Mouse (Mus musculus) lung, postnatal 0 days (tissue): ENCODE results near the gene Ago3. TPM values are rescaled to one million over a fixed set of nuclear protein-coding genes. Genes with fewer than 3 reads are reported as not detected.

ENCODE experiments used
- ATAC-seq: fragments of 200-750 bp; cut with Nextera tagmentation; 2 replicates; pipeline ENCODE4 v1.8.0; 2017; ENCODE audit warnings: moderate library complexity
- DNase-seq: peaks from one replicate; pipeline ENCODE4 v3.0.0-alpha.2; 2016; ENCODE audit warnings: low spot score
- H3K27ac ChIP-seq: fragments of 300-500 bp; sonication (generic); 2 replicates; pipeline ENCODE4 v1.5.1; 2014; ENCODE audit warnings: antibody characterized with exemption, mild to moderate bottlenecking, low read length, mixed read lengths
- H3K27me3 ChIP-seq: fragments of 300-500 bp; sonication (generic); replicated peaks from 2 replicates; pipeline ENCODE4 v1.6.1; 2014; ENCODE audit warnings: low read length, mixed read lengths; ENCODE audit not compliant: insufficient read depth
- H3K36me3 ChIP-seq: fragments of 300-500 bp; sonication (generic); 2 replicates; pipeline ENCODE4 v1.6.1; 2014; ENCODE audit warnings: low read length, mixed read lengths; ENCODE audit not compliant: insufficient read depth
- H3K4me1 ChIP-seq: fragments of 300-500 bp; sonication (generic); 2 replicates; pipeline ENCODE4 v1.6.1; 2014; ENCODE audit warnings: antibody characterized with exemption, low read depth, low read length, mixed read lengths; ENCODE audit not compliant: insufficient read depth
- H3K4me2 ChIP-seq: fragments of 300-500 bp; sonication (generic); replicated peaks from 2 replicates; pipeline ENCODE4 v1.6.1; 2014; ENCODE audit warnings: low read depth, mild to moderate bottlenecking, low read length, moderate library complexity, mixed read lengths
- H3K4me3 ChIP-seq: fragments of 300-500 bp; sonication (generic); 2 replicates; pipeline ENCODE4 v1.5.1; 2014; ENCODE audit warnings: low read depth, low read length
- H3K9ac ChIP-seq: fragments of 300-500 bp; sonication (generic); replicated peaks from 2 replicates; pipeline ENCODE4 v1.6.1; 2014; ENCODE audit warnings: low read depth, mild to moderate bottlenecking
- H3K9me3 ChIP-seq: fragments of 300-500 bp; sonication (generic); 2 replicates; pipeline ENCODE4 v1.6.1; 2016; ENCODE audit warnings: low read length, mixed read lengths
- CTCF ChIP-seq: IDR thresholded peaks from 2 replicates; pipeline ENCODE4 v1.5.1; 2016; ENCODE audit warnings: antibody characterized with exemption, mild to moderate bottlenecking
- EP300 ChIP-seq: IDR thresholded peaks from 2 replicates; pipeline ENCODE4 v1.6.1; 2016; ENCODE audit warnings: antibody characterized with exemption, mild to moderate bottlenecking, control low read depth
- WGBS: fragments of 180-500 bp; shearing (Covaris S2); extraction: QIAGEN DNeasy Blood & Tissue Kit; methylation state at CpG from one replicate; pipeline ENCODE4 v1.1.7; 2014; 5-methylcytosine and 5-hydroxymethylcytosine counted together
- polyA plus RNA-seq: library from polyadenylated mRNA; unstranded; fragments of >200 nt; fragmentation: Nextera tagmentation; extraction: Ambion mirVana; gene quantifications from 2 replicates; pipeline ENCODE4 v1.2.1, GENCODE M21; 2015

Gene Ago3
- polyA plus RNA-seq, 1 experiment from 2014 or later: 8.6 TPM

- H3K27ac ChIP-seq: no peak overlapping the region
- WGBS: 9% methylated on average over 27 of the region's 27 CpGs
- peaks cover 17% of the 10 kb centered on the region for H3K4me1 ChIP-seq
- DNase-seq: no peak
- no peaks in the 10 kb centered on the region for H3K9me3 ChIP-seq
- peaks cover 13% of the 10 kb centered on the region for H3K27me3 ChIP-seq
- peak overlapping the region; percentile 54 for H3K4me2 ChIP-seq
- no peaks in the 10 kb centered on the region for H3K36me3 ChIP-seq
- peak overlapping the region; percentile 31; the same call in 1 of the 2 replicates for H3K4me3 ChIP-seq
- ATAC-seq: peak; percentile 25; the same call in 1 of the 2 replicates
- TF ChIP-seq CTCF (no peak), EP300 (no peak)
- no peak overlapping the region for H3K9ac ChIP-seq
Observed at GRCm38 (mm10) chr4:126301584-126302309, 127.6 kb downstream of the Ago3 start.

- Histone ChIP-seq H3K4me1 (peaks cover 22% of the 10 kb centered on the region), H3K27ac (no peak overlapping the region), H3K4me2 (peak overlapping the region; percentile 54), H3K4me3 (peak overlapping the region; percentile 31), H3K36me3 (no peaks in the 10 kb centered on the region), H3K9ac (no peak overlapping the region), H3K9me3 (no peaks in the 10 kb centered on the region), H3K27me3 (peaks cover 13% of the 10 kb centered on the region)
- peak; percentile 12; the same call in 1 of the 2 replicates for ATAC-seq
- 2% methylated on average over 32 of the region's 50 CpGs for WGBS
- DNase-seq: no peak
- TF ChIP-seq CTCF: no peak
- no peak for TF ChIP-seq EP300
Observed at GRCm38 (mm10) chr4:126300916-126301583, 128.3 kb downstream of the Ago3 start.

- peak overlapping the region; percentile 56 for H3K4me2 ChIP-seq
- peak overlapping the region; percentile 21; the same call in 1 of the 2 replicates for H3K4me3 ChIP-seq
- H3K36me3 ChIP-seq: no peaks in the 10 kb centered on the region
- peak; percentile 80 for ATAC-seq
- H3K27me3 ChIP-seq: peaks cover 13% of the 10 kb centered on the region
- peaks cover 22% of the 10 kb centered on the region for H3K4me1 ChIP-seq
- TF ChIP-seq EP300: no peak
- TF ChIP-seq CTCF: peak; percentile 51
- WGBS: under 1% methylated on average over 33 of the region's 34 CpGs
- no peaks in the 10 kb centered on the region for H3K9me3 ChIP-seq
- H3K27ac ChIP-seq: peak overlapping the region; percentile 51
- peak; percentile 74 for DNase-seq
- 0 out of 2 replicates have a peak overlapping the region, but pooled peaks have one; percentile 32 for H3K9ac ChIP-seq
Observed at GRCm38 (mm10) chr4:126296617-126297101, 132.7 kb downstream of the Ago3 start.

GRCm38 (mm10) chr4:126295937-126296336 lies 133.4 kb downstream of the Ago3 start:
- Histone ChIP-seq H3K36me3 (no peaks in the 10 kb centered on the region), H3K4me1 (peaks cover 15% of the 10 kb centered on the region), H3K4me2 (no peak overlapping the region), H3K27me3 (peaks cover 10% of the 10 kb centered on the region), H3K4me3 (no peak overlapping the region), H3K9ac (no peak overlapping the region), H3K9me3 (no peaks in the 10 kb centered on the region), H3K27ac (no peak overlapping the region)
- no peak for DNase-seq
- TF ChIP-seq EP300: no peak
- no peak for TF ChIP-seq CTCF
- no peak for ATAC-seq
- whole genome bisulfite sequencing: 43% methylated on average over 4 of the region's 4 CpGs

GRCm38 (mm10) chr4:126295152-126295551 lies 134.2 kb downstream of the Ago3 start:
- H3K4me1 ChIP-seq: peaks cover 10% of the 10 kb centered on the region; the same call in 1 of the 2 replicates
- ATAC-seq (no peak), DNase-seq (no peak)
- TF ChIP-seq EP300: no peak
- TF ChIP-seq CTCF: no peak
- no peaks in the 10 kb centered on the region for H3K9me3 ChIP-seq
- H3K4me2 ChIP-seq: no peak overlapping the region
- 67% methylated on average over 6 of the region's 6 CpGs for WGBS
- H3K36me3 ChIP-seq: no peaks in the 10 kb centered on the region
- H3K27ac ChIP-seq: no peak overlapping the region
- peaks cover 3% of the 10 kb centered on the region; the same call in 1 of the 2 replicates for H3K27me3 ChIP-seq
- no peak overlapping the region for H3K9ac ChIP-seq
- H3K4me3 ChIP-seq: no peak overlapping the region

- no peak overlapping the region for H3K27ac ChIP-seq
- H3K4me1 ChIP-seq: peaks cover 3% of the 10 kb centered on the region; the same call in 1 of the 2 replicates
- H3K4me2 ChIP-seq: no peak overlapping the region
- no peak overlapping the region for H3K9ac ChIP-seq
- ATAC-seq (no peak), DNase-seq (no peak)
- H3K27me3 ChIP-seq: peaks cover 8% of the 10 kb centered on the region; the same call in 1 of the 2 replicates
- WGBS: 25% methylated on average over 13 of the region's 13 CpGs
- no peak overlapping the region for H3K4me3 ChIP-seq
- TF ChIP-seq CTCF: no peak
- no peak for TF ChIP-seq EP300
- no peaks in the 10 kb centered on the region for H3K36me3 ChIP-seq
- H3K9me3 ChIP-seq: no peaks in the 10 kb centered on the region
Observed at GRCm38 (mm10) chr4:126291196-126291595, 138.2 kb downstream of the Ago3 start.
